Mouse (Mus musculus) layer of hippocampus, adult 18-20 months (tissue): Measurements from ENCODE around the gene Tmem102. TPM values are rescaled to one million over a fixed set of nuclear protein-coding genes. Genes with fewer than 3 reads are reported as not detected.
A peak's percentile ranks its signal among the peaks of the same experiment; 100 is the strongest.

ENCODE experiments used
- DNase-seq, 2 experiments: peaks; one replicate each; pipeline ENCODE4 v3.0.0; 2022; ENCODE audit warnings: low spot score in 2 of 2
- long read RNA-seq: library from polyadenylated mRNA; stranded (forward); transcript quantifications from one replicate; pipeline ENCODE4 v2.0.0, GENCODE M21; 2021
- total RNA-seq, 2 experiments: library from RNA; stranded (reverse); gene quantifications; 2 replicates each; pipeline ENCODE4 v1.2.3; 2021

Tmem102 gene
- not detected for total RNA-seq
- long read RNA-seq, partial matches to known transcripts = 0 of 2 reads
- long read RNA-seq, other reads (novel, unspliced or antisense) = 0 of 2 reads

DNA sequence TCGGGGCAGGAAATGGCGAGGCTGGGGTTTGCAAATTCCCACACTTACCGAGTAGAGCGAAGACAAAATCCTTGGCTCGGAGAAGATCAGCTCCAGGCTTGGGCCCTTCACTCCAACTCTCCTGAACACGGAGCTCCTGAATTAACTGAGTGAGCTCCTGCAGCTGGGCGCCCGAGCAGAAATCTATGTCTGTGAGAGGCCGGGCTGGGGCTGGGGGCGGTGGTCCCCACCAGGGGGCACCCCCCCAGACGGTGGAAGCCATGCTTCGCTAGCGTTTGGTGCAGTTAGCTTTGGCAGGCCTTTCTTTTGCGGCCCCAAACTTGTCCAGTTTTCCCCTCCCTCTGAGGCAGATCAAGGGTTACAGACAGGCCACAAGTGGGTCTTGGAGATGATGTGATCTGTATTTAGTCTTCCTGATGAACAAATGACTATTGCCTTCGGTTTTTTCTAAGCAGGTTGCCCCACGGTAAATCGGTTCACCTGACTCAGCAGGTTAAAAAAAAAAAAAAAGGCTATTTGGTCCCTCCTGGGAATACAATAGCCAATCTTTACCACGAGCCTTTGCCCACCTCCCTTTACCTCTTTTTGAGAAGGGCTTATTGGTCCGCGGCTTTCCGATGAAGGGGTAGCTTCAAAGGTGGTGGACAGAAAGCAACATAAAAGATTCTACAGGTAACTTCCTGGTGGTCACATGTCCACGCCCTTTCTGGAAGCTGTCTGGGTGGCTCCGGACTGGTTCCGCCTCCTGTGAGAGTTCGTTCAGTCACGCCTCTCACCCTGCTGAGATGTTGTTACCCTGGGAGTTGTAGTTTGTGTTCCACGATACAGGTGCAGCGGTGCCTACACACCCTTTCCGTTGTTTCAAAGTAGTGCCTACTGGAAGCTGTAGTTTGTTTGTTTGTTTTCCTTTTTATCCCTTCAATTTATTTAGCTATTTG lies at the start of gene Tmem102:
Gene Tmem102 (minus strand): TSS at position 653 of the 938 bp plus-strand sequence.
- DNase-seq = no peak

DNA sequence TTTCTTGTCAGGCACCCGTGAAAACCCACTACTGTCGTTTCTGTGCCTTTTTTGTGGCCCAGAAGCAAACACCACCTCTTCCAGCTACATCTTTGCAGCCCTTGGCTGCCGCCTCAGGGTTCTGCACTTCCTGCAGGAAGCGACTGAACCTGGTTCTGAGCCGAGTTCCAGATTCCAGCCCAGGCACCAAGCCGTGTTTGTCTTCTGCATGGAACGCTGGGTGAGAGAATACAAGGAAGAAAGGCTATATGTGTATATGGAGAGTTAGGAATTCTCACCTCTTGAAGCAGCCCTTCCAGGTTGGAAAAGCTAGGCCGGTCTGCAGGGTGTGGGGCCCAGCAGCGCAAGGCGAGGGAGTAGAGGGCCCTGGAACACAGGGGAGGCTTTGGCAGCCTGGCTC lies 49.3 kb upstream of the Tmem102 start:
- DNase-seq = no peak

DNA sequence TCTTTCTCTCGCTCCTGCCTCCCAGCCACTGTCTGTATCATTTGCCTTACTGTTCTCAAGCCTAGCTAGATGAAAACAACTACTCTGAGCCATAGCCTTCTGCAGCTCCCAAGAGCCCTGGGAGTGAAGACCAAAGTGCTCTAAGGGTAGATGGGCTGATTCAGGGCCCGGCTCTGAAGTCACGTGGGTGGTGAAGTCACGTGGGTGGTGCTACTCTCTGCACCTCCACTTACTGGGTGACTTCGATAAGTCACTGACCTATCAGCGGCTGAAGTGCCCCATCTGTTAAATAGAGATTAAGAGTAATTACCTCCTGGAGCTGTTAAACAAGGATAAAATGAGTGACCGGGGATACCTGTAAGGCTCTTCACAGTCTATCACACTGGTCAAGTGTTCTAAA lies 48.6 kb upstream of the Tmem102 start:
- DNase-seq = no peak

DNA sequence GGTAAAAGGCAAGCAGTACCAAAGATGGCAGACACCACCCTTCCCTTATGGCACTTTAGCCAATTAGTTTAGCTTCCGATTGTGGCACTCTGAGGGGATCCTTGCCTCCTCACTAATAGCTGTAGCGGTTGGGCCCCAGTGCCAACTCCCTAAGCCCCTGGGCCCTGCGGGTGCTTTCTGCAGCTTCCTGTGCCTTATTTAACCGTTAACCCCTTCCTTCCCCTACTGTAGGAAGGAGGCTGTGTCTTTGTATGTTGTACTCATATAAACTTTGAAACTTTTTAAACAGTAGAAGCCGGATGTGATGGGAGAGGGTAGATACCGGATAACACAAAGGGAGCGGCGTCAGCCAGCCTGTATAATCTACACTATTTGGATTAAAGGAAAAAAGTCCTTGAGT lies 45.3 kb upstream of the Tmem102 start:
- no peak for DNase-seq

DNA sequence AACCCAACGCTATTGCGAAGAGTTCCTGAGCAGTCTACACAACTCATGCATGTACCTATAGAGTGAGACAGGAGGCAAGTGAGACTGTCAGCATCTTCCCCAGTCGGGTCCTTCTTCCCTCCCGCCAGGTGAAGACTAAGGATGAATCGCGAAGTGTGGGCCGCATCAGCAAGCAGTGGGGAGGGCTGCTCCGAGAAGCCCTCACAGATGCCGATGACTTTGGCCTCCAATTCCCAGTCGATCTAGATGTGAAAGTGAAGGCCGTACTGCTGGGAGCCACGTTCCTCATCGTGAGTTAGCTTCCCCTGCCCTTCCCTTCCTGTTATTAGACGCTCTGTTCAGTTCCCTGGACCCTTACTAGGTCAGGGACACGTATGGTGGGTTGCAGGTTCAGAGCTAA lies 44.5 kb upstream of the Tmem102 start:
- DNase-seq = no peak

DNA sequence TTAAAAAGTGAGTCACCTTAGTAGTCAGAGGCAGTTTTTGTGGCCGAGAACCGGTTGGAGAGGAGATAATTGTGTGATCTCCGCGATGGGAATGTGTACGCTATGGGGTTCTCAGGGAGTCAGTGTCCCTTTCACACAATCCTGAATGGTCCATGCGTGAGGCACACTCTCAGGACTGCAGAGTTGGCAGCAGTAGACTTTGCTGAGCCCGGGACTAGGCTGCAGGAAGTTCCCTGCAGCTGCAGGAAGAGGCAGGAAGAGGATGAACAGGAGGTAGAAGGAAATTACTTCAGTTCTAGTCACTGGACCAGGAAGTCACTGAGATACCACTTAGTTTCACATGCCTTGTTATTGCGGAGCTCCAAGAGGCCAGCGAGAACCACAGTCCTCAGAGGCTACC lies 43.7 kb upstream of the Tmem102 start:
- no peak for DNase-seq

DNA sequence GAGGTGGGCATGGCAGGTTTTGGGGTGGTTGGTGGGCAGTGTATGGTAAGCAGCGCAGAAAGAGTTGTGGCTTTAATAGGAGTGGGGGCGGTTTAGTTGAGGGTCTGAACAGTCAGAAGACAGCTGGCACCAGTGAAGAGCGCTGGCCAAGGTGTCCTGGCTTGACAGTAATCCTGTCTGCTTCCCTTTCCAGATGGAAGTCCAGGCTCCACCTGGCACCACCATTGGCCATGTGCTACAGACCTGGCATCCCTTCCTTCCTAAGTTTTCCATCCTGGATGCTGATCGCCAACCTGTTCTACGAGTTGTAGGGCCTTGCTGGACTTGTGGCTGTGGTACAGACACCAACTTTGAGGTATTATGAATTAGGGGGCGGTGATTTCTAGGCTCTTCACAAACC lies 42.6 kb upstream of the Tmem102 start:
- no peak for DNase-seq

DNA sequence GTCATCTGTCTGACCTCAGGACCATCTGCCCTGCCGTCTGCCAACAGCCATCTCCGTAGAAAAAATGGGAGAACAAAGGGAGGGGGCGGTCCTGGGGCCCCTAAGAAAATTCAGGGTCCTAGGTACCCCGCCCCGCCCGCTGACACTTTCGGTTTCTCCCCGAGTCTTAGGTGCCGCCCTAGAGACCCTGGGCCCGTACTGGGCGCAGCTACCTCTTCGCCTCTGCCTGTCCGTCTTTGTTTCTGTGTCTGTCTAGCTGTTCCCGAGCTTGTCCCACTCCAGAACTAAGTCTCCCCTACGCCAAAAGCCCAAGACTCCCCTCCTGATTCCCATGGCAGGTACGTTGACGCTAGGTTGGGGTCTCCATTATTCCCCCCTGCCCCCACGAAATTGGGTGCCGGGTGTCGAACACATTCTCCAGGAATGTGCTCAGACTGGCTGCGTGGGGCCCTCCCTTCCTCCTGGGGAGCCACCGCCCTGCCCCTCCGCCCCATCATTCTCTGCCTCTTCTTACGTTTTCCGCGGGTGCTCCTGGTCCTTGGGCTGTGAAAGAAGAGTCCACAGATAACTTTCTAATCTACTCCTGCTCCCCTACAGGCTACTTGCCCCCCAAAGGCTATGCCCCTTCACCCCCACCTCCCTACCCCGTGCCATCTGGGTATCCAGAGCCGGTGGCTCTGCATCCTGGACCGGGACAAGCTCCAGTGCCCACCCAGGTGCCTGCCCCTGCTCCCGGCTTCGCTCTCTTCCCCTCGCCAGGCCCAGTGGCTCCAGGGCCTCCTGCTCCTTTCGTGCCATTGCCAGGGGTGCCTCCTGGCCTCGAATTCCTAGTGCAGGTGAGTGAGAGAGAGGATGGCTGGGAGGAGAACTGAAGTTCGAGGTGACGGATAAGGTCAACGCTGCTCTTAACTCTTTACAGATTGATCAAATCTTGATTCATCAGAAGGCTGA lies 41.6 kb upstream of the Tmem102 start:
- DNase-seq = no peak

DNA sequence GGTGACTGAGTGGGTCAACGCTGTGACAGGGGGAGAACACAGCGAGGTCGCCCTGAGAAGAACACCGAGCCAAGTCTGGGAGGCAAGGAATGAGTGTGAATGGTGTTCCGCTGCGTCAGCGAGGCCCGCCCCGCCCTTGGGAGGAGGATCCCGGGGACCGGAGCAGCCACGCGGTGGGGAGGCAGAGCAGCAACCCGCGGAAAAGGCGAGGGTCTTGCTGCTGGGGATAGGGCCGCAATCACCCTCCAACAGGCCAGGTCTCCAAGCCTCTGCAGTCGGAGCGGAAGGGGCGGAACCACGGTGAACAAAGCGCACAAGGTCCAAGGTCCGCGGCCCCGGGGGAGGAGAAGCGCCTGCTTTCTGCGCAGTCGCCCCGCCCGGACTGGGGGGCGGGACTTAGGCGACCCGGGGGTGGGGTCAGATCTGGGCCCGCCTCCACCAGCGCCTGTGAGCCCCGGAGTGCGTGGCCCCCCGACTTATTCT lies 40.8 kb upstream of the Tmem102 start, which contains the start of gene Plscr3:
Gene Plscr3 (plus strand): TSS at position 179 of the 483 bp plus-strand sequence.
- DNase-seq = peak; percentile 78 to 85

DNA sequence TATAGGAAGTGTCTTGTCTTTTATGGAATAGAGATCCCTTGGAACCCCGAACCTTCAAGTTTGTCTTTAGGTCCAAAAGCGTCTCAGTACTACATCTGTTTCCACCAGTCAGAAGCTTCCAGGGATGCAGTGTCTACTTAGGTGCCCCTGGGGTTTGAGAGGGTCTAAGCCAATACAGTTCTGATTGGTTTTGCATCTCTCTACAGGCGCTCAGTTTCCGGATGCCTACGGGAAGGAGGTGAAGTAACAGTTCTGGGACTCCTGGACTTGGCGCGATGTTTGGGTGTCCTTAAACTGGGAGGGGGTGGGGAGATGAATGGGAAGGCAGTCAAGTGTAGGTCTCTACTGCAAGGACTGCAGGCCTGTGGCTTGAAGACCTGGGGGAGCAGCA lies 33.3 kb upstream of the Tmem102 start:
- DNase-seq = no peak

DNA sequence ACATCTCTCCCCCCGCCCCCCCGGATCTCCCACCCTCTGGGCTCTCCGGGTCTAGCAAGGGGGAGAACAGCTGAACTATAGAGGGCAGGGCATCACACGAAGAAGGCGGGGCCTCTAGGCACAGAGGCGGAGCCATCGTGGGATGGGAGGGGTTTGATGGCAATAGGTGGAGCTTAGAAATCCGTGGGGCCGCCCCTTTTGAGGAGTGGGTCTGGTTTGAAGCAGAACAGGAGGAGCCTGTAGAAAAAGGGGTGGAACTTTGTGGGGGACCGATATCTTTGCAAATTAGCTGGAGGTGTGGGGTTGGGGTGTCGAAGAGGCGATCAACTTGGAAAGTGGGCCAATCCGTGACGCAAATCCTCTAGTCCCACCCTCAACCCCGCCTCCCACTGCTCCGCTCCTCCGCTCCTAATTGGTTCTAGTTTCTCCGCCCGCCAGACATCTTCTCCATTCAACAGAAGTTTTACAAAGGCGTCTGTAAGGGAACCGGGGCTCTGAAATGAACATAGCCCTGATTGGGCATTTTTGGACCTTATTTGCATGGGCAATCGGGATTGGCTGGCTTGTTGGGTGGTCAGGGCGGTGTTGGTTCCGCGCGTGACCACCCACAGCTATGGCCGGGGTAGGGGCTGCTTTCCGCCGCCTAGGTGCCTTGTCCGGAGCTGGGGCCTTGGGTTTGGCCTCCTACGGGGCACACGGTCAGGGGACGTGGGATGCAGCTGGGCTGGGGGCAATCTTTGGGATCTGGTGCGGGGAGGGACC lies 32.7 kb upstream of the Tmem102 start, which contains the start of gene Tmem256:
Gene Tmem256 (plus strand): TSS at position 563 of the 762 bp plus-strand sequence.
- DNase-seq = peak; percentile 98

DNA sequence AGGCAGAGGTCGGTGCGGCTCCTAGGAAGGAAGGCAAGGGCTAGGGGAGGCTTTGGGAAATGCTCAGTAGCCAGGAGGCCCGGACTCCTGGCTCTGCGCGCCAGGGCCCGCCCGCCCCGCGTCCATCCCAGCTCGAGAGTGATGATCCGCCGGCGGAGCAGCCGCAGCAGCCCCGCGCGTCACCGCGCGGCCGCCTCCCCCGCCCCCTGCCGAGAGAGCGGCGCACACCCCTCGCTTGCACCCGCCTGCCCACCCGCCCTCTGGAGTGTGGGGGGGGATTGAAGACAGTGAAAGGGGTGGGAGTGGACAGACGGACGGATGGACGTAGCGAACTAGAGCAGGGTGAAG lies 32.2 kb upstream of the Tmem102 start, which contains the start of gene Nlgn2:
Gene Nlgn2 (minus strand): TSS at position 181 of the 348 bp plus-strand sequence.
- no peak for DNase-seq

DNA sequence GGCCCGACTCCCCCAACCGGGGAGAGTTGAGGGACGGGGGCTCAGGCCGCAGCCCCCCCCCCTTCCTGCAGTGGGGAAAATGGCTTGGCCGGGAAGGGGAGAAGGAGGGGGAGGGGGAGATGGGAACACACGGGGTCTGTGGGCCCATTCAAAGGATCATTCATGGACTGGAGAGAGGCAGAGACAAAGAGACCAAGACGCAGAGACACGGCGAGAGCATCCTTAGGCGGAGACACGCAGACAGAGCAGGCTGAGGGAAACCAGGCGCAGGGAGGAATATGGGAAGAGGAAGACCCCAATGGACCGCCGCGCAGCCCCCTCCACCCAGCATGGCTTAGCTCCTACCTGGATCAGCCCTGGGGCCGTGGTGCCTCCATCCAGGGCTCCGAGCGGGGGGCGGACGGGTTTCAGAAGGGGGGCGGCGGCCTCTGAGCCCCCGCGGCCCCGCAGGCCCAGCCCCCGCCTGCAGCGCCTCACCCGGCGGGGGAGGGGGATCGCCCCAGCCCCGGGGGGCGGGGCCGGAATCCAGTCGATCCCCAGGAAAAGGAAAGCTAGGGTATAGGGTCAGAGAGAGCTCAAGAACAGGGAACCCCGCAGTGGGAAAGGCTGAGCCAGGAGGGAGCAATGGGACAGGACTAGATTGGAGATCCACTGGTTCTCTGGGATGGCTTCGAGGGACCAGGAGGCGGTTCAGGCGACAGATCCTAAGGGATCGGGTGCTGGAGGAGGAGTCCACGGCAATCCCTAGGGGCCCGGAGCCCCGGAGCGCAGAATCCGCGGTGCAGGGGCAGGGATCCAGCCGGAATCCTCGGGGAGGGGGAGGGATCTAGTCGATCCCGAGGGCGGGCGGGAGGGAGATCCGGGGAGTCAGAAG lies 31.5 kb upstream of the Tmem102 start:
- DNase-seq = peak; percentile 30 to 41

DNA sequence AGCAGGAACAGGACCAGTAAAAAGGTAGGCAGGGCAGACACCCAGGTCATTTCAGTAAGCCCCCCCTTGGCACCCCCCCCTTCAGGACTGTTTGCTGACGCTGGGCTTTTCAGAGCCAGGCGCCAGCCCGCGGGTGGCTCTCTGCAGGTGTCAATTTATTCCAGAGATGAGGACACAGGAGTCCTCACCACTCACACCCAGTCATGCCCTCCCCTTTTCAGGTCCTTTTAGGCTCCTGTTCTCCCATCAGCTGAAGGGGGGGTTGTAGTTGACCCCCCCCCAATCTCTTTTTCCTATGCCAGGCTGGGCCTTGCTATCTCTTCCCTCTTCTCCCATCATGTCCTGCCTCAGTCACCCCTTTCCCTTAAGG lies 30.5 kb upstream of the Tmem102 start:
- DNase-seq = no peak

DNA sequence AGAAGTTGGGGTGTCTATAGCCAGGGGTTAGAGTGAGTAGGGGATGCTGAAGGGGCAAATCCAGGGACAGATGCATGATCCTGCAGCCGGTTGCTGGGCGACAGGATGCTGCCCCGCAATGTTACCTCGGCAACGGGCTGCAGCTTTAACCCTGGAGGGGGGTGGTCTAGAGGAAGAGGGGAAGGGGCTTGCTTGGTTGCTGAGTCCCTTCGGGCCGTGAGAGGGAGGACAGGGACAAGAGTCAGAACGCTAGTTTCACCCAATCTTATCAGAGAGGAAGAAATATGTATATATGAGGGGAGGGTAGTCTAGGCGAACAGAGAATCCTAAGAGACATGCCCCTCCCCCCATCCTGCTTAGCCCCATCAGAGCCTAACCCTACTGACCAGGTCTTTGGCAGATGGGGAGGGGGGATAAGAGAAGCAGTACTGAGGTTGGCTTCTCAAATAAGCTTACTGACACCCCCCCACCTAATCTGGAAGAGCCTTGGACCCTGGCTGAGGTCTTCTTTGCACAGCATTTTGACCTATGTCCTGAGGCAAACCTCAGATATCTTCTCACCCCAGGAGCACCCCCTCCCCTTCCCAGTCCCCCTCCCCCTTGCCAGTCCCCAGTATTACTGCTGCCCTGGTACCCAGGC lies 30.0 kb upstream of the Tmem102 start:
- DNase-seq = no peak

DNA sequence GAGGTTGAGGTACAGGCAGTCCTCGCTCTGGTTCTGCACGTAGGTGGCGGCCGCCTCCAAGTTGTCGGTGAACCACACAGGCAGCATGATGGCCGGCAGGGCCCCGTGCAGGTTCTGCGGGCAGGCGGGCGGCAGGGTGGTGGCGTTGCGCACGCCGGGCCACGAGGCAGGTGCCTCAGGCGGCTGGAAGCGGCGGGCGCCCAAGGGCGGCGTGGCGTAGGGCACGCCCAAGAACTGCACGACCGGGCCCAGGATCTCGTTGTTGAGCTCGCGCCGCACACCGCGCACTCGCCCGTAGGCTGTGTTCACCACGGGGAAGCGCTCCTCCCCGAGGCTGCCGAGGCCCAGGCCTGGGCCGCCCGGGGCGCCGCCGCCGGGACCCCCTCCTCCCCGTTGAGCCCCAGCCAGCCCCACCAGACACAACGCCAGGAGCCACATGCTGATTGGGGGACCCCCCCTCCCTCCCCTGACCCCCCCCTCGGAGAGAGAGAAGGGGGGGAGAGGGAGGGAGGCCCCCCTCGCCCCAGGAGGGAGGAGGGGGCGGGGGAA lies 28.7 kb upstream of the Tmem102 start:
- no peak for DNase-seq

DNA sequence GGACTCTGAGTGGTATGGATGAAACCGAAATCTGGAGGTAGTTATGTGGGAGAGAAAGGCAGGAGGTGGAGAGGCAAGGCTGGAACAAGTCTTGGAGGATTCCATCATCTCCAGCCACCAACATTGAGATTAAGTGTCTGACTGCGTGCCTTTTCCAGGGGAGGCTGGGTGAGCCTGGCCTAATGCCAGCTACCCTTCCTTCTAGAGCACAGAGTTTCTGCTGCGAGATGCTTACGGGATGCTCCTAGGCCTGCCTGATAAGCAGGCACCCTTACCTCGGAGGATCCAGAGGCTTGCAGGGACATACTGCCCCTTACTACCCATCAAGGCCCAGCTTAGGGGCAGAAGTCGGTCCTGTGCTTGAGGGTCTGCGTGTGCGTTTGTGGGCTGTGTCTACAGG lies 28.1 kb upstream of the Tmem102 start:
- DNase-seq = no peak

DNA sequence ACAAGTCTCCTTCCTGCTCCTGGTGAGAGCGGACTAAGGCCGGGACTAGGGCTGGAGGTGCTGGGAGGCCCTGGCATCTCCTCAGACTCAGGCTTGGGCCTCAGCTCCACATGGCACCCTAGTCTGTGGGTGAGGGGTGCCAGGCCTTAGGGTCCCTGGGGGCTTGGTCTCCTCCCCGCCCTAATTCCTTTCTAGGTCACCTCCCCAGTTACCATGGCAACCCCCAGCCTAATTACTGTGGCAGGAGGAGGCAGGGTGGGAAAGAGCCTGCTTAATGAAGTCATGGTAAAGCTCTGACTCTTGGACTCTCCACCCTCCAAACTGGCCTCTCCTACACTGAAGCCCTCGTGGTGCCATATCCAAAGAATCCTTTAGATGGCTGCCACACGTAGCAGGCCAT lies 23.4 kb upstream of the Tmem102 start:
- DNase-seq = no peak

DNA sequence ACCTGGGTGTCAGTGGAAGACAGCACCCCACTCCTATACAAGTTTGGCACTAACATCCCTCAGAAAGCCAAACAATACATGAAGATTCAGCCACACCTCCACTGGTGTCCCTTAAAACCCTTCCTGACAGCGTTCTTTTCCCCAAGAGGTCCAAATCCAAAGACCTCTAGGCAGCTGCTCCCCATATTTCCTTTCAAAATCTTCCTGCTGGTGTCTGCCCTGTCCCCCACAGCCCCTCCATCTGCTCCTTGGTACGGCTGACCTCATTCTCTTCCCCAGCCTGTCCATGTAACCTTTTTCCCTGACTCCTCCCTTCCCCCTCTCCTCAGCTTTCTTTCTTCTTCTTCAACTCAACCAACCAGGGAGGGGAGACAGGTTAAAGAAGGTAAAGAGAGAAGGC lies 18.0 kb upstream of the Tmem102 start:
- no peak for DNase-seq
